ENCODE assay signal across 19 mouse cellular contexts in genomic region chr10:105926912-105927238, GRCm38 (mm10).
DNase-seq lines count a peak whose midpoint lies in the region; ATAC-seq and TF ChIP-seq lines count a peak whose summit lies in the region.
"Had no signal": no experiment of that assay in that cellular context is flagged by ENCODE, and none has a peak within 500 bp of the region (broad histone marks: within the 10 kb centered on the region; RNA-seq: fewer than 3 reads in every experiment).

No protein-coding gene starts in this region.

- DNase-seq in hindbrain, embryonic 11.5 days (ENCODE audit: low spot score) = peak; percentile 5
- DNase-seq in hindbrain, embryonic 10.5 days (ENCODE audit: low spot score) = no peak
- peak; percentile 79 for DNase-seq in brain, embryonic 14.5 days (ENCODE audit: low read depth)
- DNase-seq in urinary bladder, postnatal 4 days (ENCODE audit: low spot score in 2 of 2) = no peak
- DNase-seq in ovary, adult 18-20 months (ENCODE audit: low spot score) = no peak
- DNase-seq: adrenal gland, postnatal 36 days; cerebellum, postnatal 25 days; heart, adult 18-20 months; liver; lung, embryonic 14.5 days; thymus, postnatal 14 days had no signal

- no peak overlapping the region for H3K27ac ChIP-seq in hindbrain, embryonic 11.5 days (ENCODE audit: low read depth, low read length)
- H3K27ac ChIP-seq in hindbrain, embryonic 10.5 days = no peak overlapping the region
- no peak overlapping the region for H3K27ac ChIP-seq in hindbrain, embryonic 12.5 days
- no peak overlapping the region for H3K27ac ChIP-seq in midbrain, embryonic 16.5 days (ENCODE audit: low read length)
- H3K27ac ChIP-seq: intestine, embryonic 15.5 days; kidney, embryonic 15.5 days; stomach, postnatal 0 days had no signal

- no peaks in the 10 kb centered on the region for H3K27me3 ChIP-seq in hindbrain, embryonic 11.5 days (ENCODE audit: control insufficient read depth, insufficient read depth, low read length)
- no peaks in the 10 kb centered on the region for H3K27me3 ChIP-seq in hindbrain, embryonic 10.5 days (ENCODE audit: insufficient read depth, poor library complexity, severe bottlenecking)
- no peaks in the 10 kb centered on the region for H3K27me3 ChIP-seq in hindbrain, embryonic 12.5 days
- H3K27me3 ChIP-seq in midbrain, embryonic 16.5 days (ENCODE audit: control insufficient read depth, insufficient read depth, low read depth, low read length) = no peaks in the 10 kb centered on the region
- H3K27me3 ChIP-seq: intestine, embryonic 15.5 days; kidney, embryonic 15.5 days had no signal

- no peaks in the 10 kb centered on the region for H3K9me3 ChIP-seq in hindbrain, embryonic 11.5 days (ENCODE audit: control insufficient read depth, low read length)
- no peaks in the 10 kb centered on the region for H3K9me3 ChIP-seq in hindbrain, embryonic 10.5 days
- H3K9me3 ChIP-seq in hindbrain, embryonic 12.5 days (replicated peaks) = no peaks in the 10 kb centered on the region
- no peaks in the 10 kb centered on the region for H3K9me3 ChIP-seq in midbrain, embryonic 16.5 days (replicated peaks; ENCODE audit: control insufficient read depth, low read length, poor library complexity, severe bottlenecking)
- H3K9me3 ChIP-seq: intestine, embryonic 15.5 days; kidney, embryonic 15.5 days had no signal

- TF ChIP-seq POLR2A in brain, embryonic 14.5 days (IDR thresholded peaks at IDR 0.05; ENCODE audit: borderline replicate concordance, extremely low read depth, insufficient read depth, insufficient read length, poor library complexity, severe bottlenecking) = no peak

- H3K36me3 ChIP-seq in hindbrain, embryonic 11.5 days (ENCODE audit: control insufficient read depth, insufficient read depth, low read length) = no peaks in the 10 kb centered on the region
- H3K36me3 ChIP-seq in hindbrain, embryonic 10.5 days = no peaks in the 10 kb centered on the region
- H3K36me3 ChIP-seq in hindbrain, embryonic 12.5 days = no peaks in the 10 kb centered on the region
- H3K36me3 ChIP-seq in midbrain, embryonic 16.5 days (ENCODE audit: control insufficient read depth, insufficient read depth, low read length) = no peaks in the 10 kb centered on the region
- H3K36me3 ChIP-seq: intestine, embryonic 15.5 days; kidney, embryonic 15.5 days had no signal

- H3K9ac ChIP-seq in hindbrain, embryonic 11.5 days (ENCODE audit: low read depth, low read length) = no peak overlapping the region
- H3K9ac ChIP-seq in hindbrain, embryonic 12.5 days = no peak overlapping the region
- H3K9ac ChIP-seq in midbrain, embryonic 16.5 days (ENCODE audit: low read depth, low read length) = no peak overlapping the region
- H3K9ac ChIP-seq: intestine, embryonic 15.5 days; kidney, embryonic 15.5 days; lung, embryonic 14.5 days had no signal

- no peak overlapping the region for H3K4me2 ChIP-seq in hindbrain, embryonic 11.5 days (replicated peaks; ENCODE audit: low read depth, low read length)
- no peak overlapping the region for H3K4me2 ChIP-seq in hindbrain, embryonic 12.5 days (replicated peaks)
- no peak overlapping the region for H3K4me2 ChIP-seq in midbrain, embryonic 16.5 days (ENCODE audit: low read length)
- H3K4me2 ChIP-seq: intestine, embryonic 15.5 days; kidney, embryonic 15.5 days; lung, embryonic 14.5 days had no signal

- ATAC-seq in hindbrain, embryonic 11.5 days (ENCODE audit: low FRiP score) = peak; percentile 65
- ATAC-seq in hindbrain, embryonic 12.5 days (ENCODE audit: low FRiP score) = peak; percentile 32; the same call in 1 of the 2 replicates
- ATAC-seq in midbrain, embryonic 16.5 days = peak; percentile 75; the same call in 1 of the 2 replicates
- ATAC-seq in erythroblast, adult 5-6 weeks (replicated peaks; ENCODE audit: low FRiP score, poor library complexity, severe bottlenecking) = no peak
- ATAC-seq: activated CD4-positive, CD25-positive, alpha-beta regulatory T cell, adult 4 months; intestine, embryonic 15.5 days had no signal

- WGBS in hindbrain, embryonic 11.5 days = 54% methylated on average over 4 of the region's 4 CpGs
- 61% methylated on average over 4 of the region's 4 CpGs for WGBS in hindbrain, embryonic 10.5 days
- 40% methylated on average over 4 of the region's 4 CpGs for WGBS in hindbrain, embryonic 12.5 days
- WGBS in midbrain, embryonic 16.5 days = 34% methylated on average over 4 of the region's 4 CpGs

- H3K4me3 ChIP-seq in hindbrain, embryonic 11.5 days (ENCODE audit: low read depth, low read length) = no peak overlapping the region
- H3K4me3 ChIP-seq in hindbrain, embryonic 10.5 days = no peak overlapping the region
- H3K4me3 ChIP-seq in hindbrain, embryonic 12.5 days = no peak overlapping the region
- no peak overlapping the region for H3K4me3 ChIP-seq in midbrain, embryonic 16.5 days (ENCODE audit: low read depth, low read length)
- H3K4me3 ChIP-seq: erythroblast, embryonic 14.5 days; intestine, embryonic 15.5 days; kidney, embryonic 15.5 days had no signal

- H3K4me1 ChIP-seq in hindbrain, embryonic 11.5 days (replicated peaks; ENCODE audit: control insufficient read depth, insufficient read depth, low read length) = no peaks in the 10 kb centered on the region
- H3K4me1 ChIP-seq in hindbrain, embryonic 10.5 days (replicated peaks) = no peaks in the 10 kb centered on the region
- H3K4me1 ChIP-seq in hindbrain, embryonic 12.5 days = no peaks in the 10 kb centered on the region
- no peaks in the 10 kb centered on the region for H3K4me1 ChIP-seq in midbrain, embryonic 16.5 days (ENCODE audit: control insufficient read depth, insufficient read depth, low read length)
- H3K4me1 ChIP-seq: intestine, embryonic 15.5 days; kidney, embryonic 15.5 days had no signal

- no peak for TF ChIP-seq CTCF in brain, embryonic 14.5 days (IDR thresholded peaks at IDR 0.05; ENCODE audit: borderline replicate concordance, extremely low read depth, insufficient read depth, insufficient read length)

Comparison
In these comparisons a context has a peak if more than half of its experiments do, and no peak if none do; other contexts are left out.
1. DNase-seq: peak in hindbrain, embryonic 11.5 days (single experiment) and brain, embryonic 14.5 days (single experiment); none in hindbrain, embryonic 10.5 days (single experiment), urinary bladder, postnatal 4 days (0 of 2) and ovary, adult 18-20 months (single experiment).